Mouse (Mus musculus): ENCODE data around the gene Vmp1.

- no peak for TF ChIP-seq ETS1 (conservative IDR thresholded peaks at IDR 0.05; ENCODE audit: low read depth, low read length)
- no peak for TF ChIP-seq CHD2 (IDR thresholded peaks at IDR 0.05; ENCODE audit: low read length)
- TF ChIP-seq NRF1 (IDR thresholded peaks at IDR 0.05; ENCODE audit: low read depth, low read length): no peak
- no peak for TF ChIP-seq EP300 (IDR thresholded peaks at IDR 0.05; ENCODE audit: low read length)
- no peak for TF ChIP-seq CTCF (conservative IDR thresholded peaks at IDR 0.05 in 1 of 2, IDR thresholded peaks at IDR 0.05 in 1 of 2; ENCODE audit: low read depth in 2 of 2, low read length in 2 of 2)
- TF ChIP-seq TBP (conservative IDR thresholded peaks at IDR 0.05; ENCODE audit: low read depth, low read length): no peak
- no peak for TF ChIP-seq ELF1 (IDR thresholded peaks at IDR 0.05; ENCODE audit: low read depth, low read length)
Observed at GRCm38 (mm10) chr11:86714606-86715005, 31.0 kb upstream of the Vmp1 start.

Data from CH12.LX (cell line).